Mouse (Mus musculus) neural tube, embryonic 10.5 days (tissue): ENCODE data around the gene Pias1.

Experiments
- DNase-seq: peaks from one replicate; pipeline ENCODE4 v3.0.0-alpha.2; 2017; ENCODE audit warnings: low spot score; ENCODE audit errors: extremely low spot score

The Pias1 gene

GRCm38 (mm10) chr9:62987824-62988223, at the start of gene Pias1:
Pias1 (minus strand) TSS chr9:62987924.
- DNase-seq: no peak

DNA sequence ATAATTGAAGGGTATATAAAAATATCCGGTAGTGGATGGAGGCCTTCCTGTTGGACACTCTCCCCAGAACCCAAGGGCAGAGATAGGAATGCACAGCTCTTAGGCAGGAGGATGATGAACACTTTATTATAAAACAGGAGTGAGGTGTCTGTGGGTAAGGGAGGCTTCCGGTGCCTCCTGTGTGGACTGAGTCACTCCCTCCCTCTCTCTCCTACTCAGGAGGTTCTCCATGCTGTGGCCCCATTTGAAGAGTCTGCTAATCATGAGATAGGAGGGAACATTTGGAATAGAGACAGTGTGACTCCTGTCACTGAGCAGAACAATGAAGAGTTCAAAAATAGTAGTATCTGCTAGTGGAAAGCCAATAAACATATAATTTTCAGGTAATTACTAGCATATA, 47.7 kb upstream of the Pias1 start:
- no peak for DNase-seq

DNA sequence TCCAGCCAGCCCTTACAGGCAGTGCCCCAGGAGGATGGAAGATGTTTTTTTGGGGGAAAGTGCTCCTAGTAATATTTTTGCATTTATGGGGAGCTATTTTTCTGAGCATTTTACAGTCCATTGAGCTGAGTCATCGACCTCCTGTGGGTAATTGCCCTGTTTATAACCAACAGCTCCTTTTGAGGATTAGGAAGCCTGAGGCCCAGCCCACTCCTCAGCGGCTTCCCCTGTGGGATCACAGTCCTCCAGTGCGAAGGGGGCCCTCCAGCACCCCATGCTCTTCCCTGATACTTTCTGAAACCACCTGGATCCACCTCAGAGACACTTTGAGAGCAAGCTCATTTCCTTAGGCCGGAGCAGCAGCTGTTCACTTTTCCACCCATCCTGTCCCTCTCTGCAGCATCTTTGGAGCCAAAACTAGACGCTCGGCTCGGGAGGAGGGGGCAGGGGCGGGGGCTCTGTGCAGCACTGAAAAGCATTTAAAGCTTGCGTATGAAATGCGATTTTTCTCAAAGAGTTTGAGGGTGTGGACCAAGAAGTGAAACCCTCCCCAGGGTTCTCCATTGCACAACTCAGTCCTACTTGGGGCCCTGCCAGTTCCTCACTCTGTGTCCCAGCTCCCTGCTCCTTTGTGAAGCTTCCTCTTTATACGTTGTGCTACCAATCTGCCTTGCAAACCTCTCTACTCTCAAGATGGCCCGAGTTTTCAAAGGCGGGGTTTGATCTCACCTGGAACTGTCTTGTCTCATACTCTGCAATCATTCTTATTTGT, 43.5 kb upstream of the Pias1 start:
- no peak for DNase-seq

DNA sequence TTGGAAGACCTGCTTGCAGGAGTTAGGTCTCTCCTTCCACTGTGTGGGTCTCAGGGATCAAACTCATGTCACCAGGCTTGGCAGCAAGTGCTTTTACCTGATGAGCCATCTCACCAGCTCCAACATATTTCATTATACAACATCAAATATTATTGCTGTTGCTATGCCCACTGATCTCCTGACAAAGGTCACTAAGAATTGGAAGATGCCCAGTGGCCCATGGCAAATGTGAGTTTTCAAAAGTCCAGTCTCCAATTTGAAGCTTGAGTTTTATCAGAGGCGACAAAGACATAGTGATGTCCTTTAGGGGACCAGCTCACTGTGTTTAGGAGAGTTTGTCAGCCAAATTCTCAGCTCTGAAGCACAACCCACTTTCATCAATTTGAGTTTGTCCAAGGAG, 34.8 kb upstream of the Pias1 start:
- no peak for DNase-seq

DNA sequence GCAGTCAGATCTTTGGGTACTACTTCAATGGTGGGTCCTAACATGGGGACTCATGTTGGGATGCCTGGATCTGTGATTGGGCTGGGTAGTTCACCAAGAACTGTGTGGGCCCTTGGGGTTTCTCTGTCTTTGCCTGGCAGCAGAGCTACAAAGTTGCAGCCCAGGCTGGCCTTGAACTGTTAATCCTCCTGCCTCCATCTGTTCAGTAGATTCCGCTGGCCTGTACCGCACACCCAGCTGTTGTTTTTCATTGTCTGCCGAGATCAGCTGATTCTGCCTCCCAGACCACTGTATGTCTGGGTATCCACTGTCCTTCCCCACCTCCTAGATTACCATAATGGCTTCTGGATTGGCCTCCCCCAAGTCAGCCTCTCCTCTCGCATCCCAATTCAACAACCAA, 19.6 kb upstream of the Pias1 start:
- DNase-seq: no peak

- DNase-seq: no peak
These were observed 18.5 kb upstream of the Pias1 start for GRCm38 (mm10) chr9:63006081-63006820.

- no peak for DNase-seq
These were observed 10.8 kb upstream of the Pias1 start for GRCm38 (mm10) chr9:62998561-62998960.

- DNase-seq: no peak
These were observed 9.9 kb upstream of the Pias1 start for GRCm38 (mm10) chr9:62997626-62998025.

- DNase-seq: no peak
These were observed 7.5 kb upstream of the Pias1 start for GRCm38 (mm10) chr9:62995186-62995585.

DNA sequence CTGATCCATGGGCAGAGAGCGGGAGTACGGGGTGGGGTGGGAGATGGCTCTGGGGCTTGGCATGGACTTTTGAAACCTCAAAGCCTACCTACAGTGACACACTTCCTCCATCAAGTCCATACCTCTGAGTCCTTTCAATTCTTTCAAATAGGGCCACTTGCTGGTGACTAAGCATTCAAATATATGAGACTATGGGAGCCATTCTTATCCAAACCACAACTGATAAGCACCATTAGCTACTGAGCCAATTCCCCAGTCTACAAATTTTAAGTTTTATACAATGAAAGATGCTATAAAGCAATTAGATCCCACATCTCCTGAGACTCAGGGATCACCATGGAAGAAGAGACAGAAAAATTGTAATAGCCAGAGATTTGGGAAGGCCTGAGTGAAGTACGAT, 2.4 kb upstream of the Pias1 start:
- DNase-seq: no peak

GRCm38 (mm10) chr9:62980777-62981202, 6.9 kb downstream of the Pias1 start:
- DNase-seq: peak; percentile 99

DNA sequence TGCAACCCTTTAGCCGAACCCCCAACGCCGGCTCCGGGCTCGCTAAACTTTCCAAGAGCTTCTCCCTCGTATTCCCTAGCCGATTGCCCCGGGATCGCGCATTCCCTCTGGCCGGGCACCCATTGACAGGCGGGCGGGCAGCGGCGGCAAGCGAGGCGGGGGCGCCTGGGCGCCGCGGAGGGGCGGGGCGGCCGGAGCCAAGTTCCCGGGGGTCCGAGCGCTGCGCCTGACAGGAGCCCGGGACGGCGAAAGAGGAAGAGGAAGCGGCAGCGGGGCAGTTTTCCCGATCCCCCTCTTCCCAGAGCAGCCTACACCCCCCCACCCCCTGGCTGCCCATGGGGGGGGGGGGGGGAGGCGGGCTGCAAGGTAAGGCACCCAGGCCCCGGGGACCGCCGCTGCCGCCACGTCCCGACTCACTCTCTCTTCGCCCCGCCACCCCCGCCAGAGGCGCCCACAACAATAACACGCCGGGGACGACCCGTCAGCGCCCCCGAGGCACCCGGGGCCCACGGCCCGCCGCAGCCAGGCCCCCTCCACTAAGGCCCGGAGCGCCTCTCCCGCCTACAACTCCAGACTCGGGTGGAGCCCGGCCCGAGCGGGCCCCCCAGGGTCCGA, 7.5 kb downstream of the Pias1 start:
- peak; percentile 75 for DNase-seq

- no peak for DNase-seq
These were observed 8.1 kb downstream of the Pias1 start for GRCm38 (mm10) chr9:62979461-62980161.

GRCm38 (mm10) chr9:62977152-62977551, 10.6 kb downstream of the Pias1 start:
- DNase-seq: no peak

GRCm38 (mm10) chr9:62975830-62976229, 11.9 kb downstream of the Pias1 start:
- DNase-seq: no peak

GRCm38 (mm10) chr9:62974439-62974838, 13.3 kb downstream of the Pias1 start:
- no peak for DNase-seq

DNA sequence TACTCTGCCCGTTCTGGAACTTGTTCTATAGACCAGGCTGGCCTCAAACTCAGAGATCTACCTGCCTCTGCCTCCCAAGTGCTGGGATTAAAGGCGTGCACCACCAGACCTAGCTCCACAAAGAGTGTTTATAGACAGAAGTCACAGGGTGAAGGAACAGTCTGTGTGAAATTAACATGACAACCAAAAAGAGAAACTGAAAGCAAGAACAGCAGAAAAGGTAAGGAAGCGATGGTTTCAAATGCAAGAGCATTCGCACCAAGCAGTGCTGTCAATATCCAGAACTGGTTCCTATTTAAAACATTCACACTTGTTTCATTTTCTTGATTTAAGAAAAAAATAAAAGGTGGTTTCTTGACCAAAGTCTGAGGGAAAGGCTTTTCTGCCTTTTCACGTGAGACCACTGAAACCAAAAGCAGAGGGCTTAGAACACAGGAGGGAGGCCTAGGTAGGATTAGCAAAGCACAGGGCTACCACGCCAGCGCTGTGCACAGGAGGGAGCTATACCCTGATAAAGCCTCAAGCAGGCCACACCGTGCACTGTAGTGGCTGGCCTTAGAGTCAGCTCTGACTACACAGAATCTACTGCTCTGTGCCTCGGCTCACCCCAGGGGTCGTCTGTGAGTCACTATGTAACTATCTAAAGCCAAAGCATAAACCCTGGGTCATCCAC, 15.5 kb downstream of the Pias1 start:
- DNase-seq: no peak

DNA sequence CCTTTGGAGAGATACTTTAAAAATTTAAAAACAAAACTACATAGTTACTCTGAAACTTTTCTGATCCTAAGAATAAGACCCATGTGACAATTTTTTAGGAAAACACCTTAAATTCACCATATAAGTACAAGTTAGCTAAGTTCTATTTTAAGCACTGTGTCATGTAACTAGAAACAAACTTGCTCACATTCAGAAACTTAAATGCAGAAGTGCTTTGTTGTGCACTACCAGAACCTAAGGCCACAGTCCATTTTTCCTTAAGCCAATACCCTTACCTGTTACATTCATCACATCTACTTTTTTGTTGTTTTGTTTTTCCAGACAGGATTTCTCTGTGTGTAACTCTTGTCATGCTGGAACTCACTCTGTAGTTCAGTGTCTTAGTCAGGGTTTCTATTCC, 17.4 kb downstream of the Pias1 start:
- no peak for DNase-seq

GRCm38 (mm10) chr9:62966018-62966417, 21.7 kb downstream of the Pias1 start:
- DNase-seq: no peak

DNA sequence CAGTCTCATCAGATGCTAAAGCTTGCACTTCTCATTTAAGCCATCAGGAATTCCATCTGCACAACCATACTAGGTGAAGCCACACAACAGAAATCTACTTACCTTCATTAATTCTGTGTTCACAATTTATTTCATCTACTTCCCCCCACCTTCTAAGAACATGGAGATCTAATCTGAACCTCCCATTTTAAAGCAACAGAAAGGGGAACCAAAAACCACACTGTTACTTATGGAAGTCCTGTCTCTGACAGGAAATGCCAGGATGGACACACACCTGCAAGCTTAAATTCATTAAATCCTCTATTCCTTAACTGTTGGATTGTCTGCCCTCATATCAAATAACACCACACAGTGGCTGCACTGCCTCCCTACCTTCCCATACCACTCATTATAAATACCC, 35.0 kb downstream of the Pias1 start:
- no peak for DNase-seq

- DNase-seq: no peak
These were observed 42.4 kb downstream of the Pias1 start for GRCm38 (mm10) chr9:62945346-62945745.
